Mouse (Mus musculus): Measurements from ENCODE around the gene Krt25. TPM values are rescaled to one million over a fixed set of nuclear protein-coding genes. Genes with fewer than 3 reads are reported as not detected.

Gene Krt25
- not detected for polyA plus RNA-seq (2017; shearing (Covaris generic))

DNA sequence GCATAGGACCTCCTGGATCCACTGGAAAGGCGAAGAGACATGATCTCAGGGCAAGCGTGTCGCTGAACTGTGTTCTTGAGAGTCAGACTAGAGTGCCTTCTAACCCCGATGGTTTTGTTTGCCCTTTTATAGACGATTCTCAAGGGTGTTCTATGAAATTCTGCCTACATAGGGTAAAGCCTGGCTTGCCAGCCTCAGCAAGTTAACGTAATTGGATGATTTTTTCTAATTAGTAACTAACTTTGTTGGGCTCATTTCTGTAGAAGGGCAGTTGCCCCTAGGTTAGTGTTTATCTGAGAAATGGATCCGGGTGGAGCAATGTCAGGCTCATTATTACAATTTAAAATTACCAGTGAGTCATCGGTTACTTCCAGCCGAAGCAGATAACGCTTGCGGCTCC lies at the start of gene Krt25:
Gene Krt25, minus strand, starts transcription at position 101 of the 400 bp plus-strand sequence.

DNA sequence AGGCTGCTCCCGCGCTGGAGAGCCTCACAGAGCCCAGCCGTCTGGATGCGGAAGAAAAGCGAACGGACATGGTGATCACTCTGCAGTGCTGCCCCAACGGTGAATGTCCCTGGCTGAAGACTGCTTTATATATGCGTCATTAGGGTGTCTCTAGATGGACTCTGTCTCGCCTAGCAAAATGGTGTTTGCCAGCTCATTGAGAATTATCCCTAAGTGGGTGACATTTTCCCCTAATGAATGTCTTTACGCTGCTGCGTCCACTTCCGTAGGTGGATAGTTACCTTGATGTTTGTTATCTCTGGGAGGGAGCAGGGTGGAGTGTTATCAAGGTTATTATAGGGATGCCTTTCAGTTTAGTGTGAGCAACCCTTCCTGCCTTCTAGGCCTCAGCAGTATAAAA lies 28.3 kb upstream of the Krt25 start, which contains the start of gene Krt27:
Gene Krt27, minus strand, starts transcription at position 101 of the 400 bp plus-strand sequence.

DNA sequence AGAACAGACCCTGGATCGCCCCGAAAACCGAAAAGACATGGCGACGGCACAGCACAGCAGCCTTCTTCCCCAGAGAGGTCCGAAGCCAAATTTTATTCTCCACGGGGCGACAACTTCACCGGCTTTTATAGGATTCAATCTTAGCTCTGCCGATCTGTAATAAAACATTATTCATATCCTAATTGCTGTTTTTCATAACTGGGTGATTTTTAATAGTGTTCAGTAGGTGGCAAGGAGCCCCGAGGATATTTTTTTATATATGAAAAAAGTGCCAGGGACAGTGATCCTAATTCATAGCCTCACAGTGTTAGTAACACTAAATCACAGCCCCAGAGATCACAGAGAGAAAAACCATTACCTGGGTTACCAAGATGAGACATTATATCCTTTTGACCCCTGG lies 15.1 kb upstream of the Krt25 start, which contains the start of gene Krt26:
Gene Krt26, minus strand, starts transcription at position 101 of the 400 bp plus-strand sequence.

DNA sequence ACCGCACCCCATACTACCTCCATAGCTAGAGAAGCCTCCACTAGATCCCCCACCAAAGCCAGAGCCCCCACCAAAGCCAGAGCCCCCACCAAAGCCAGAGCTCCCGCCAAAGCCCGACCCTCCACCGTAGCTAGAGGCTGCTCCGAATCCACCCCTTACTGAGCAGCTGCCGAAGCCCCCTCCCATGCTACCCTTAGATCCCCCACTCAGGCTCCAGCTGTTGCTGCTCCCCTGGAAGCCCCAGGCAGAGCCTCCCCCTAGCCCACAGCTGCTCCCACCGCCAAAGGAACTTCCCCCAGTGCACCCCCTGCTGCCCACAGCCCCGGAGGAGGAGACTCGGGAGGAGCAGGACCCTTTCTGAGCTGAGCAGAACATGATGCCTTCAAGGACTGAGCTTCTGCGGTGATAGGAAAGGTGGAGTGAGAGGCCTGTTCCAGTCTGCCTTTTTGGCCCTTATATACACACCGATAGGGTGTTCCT lies 37.9 kb downstream of the Krt25 start, which contains the start of gene Krt24:
Gene Krt24, minus strand, starts transcription at position 430 of the 480 bp plus-strand sequence.

Other genes starting within 250 kb of the Krt25 start
- 0.14 TPM for gene Tns4, start 233.6 kb downstream of the Krt25 start, polyA plus RNA-seq (2017; shearing (Covaris generic))
- 3,115 TPM for gene Ccr7, start 167.9 kb downstream of the Krt25 start, polyA plus RNA-seq (2017; shearing (Covaris generic))
- gene Smarce1, start 91.9 kb downstream of the Krt25 start, polyA plus RNA-seq (2017; shearing (Covaris generic)), result 229 TPM
- gene Krt222, start 78.9 kb downstream of the Krt25 start, polyA plus RNA-seq (2017; shearing (Covaris generic)), result 0.58 TPM
- gene Krt24, start 37.7 kb downstream of the Krt25 start, polyA plus RNA-seq (2017; shearing (Covaris generic)), result not detected
- gene Krt26, start 15.0 kb upstream of the Krt25 start, polyA plus RNA-seq (2017; shearing (Covaris generic)), result not detected
- gene Krt27, start 28.2 kb upstream of the Krt25 start, polyA plus RNA-seq (2017; shearing (Covaris generic)), result not detected
- not detected for gene Krt28, start 52.0 kb upstream of the Krt25 start, polyA plus RNA-seq (2017; shearing (Covaris generic))
- gene Krt10, start 66.4 kb upstream of the Krt25 start, polyA plus RNA-seq (2017; shearing (Covaris generic)), result 8.2 TPM
- gene Krt12, start 99.3 kb upstream of the Krt25 start, polyA plus RNA-seq (2017; shearing (Covaris generic)), result not detected
- not detected for gene Krt20, start 115.2 kb upstream of the Krt25 start, polyA plus RNA-seq (2017; shearing (Covaris generic))
- gene Krt23, start 170.2 kb upstream of the Krt25 start, polyA plus RNA-seq (2017; shearing (Covaris generic)), result not detected
- gene Krt39, start 198.4 kb upstream of the Krt25 start, polyA plus RNA-seq (2017; shearing (Covaris generic)), result not detected
- gene Krt40, start 220.2 kb upstream of the Krt25 start, polyA plus RNA-seq (2017; shearing (Covaris generic)), result not detected
- not detected for gene Krtap3-3, start 227.9 kb upstream of the Krt25 start, polyA plus RNA-seq (2017; shearing (Covaris generic))
- gene Krtap3-2, start 233.9 kb upstream of the Krt25 start, polyA plus RNA-seq (2017; shearing (Covaris generic)), result not detected
- gene Gm11939, start 236.5 kb upstream of the Krt25 start, polyA plus RNA-seq (2017; shearing (Covaris generic)), result not detected
- gene Krtap3-1, start 243.7 kb upstream of the Krt25 start, polyA plus RNA-seq (2017; shearing (Covaris generic)), result not detected